Mouse (Mus musculus): ENCODE measurements around the gene Fam192a. TPM values are rescaled to one million over a fixed set of nuclear protein-coding genes. Genes with fewer than 3 reads are reported as not detected.

The Fam192a gene
- total and polyA plus RNA-seq, 2 experiments from 2014 or later: 44.5 to 79.9 TPM

DNA sequence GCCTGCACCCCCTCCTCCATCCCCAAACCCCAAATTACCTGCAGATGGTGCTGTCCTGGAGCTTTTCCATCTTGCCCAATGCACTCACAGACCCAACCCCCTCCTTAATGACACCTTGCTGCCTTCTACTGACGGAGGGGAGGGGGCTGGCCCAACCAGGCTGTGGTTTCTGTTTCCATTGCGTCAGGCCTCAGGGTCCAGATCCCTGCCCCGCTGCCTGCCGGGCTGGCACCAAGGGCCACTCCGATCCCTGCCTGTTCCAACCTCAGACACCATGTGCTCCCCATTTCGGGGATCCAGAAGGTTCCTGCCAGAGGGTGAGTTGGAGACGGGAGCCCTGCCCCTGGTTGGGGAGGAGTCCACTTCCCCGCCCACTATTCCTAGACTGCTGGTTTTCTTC lies 57.8 kb downstream of the Fam192a start:
- Histone ChIP-seq H3K36me3 (ENCODE audit: insufficient read depth) (no peaks in the 10 kb centered on the region; the same call in 1 of the 2 replicates), H3K9me3 (ENCODE audit: low read length) (no peaks in the 10 kb centered on the region), H3K27ac (ENCODE audit: low read depth, low read length) (no peak overlapping the region), H3K9ac (no peak overlapping the region), H3K27me3 (ENCODE audit: insufficient read depth, low read length) (no peaks in the 10 kb centered on the region), H3K4me2 (ENCODE audit: low read depth) (no peak overlapping the region), H3K4me1 (ENCODE audit: insufficient read depth) (no peaks in the 10 kb centered on the region), H3K4me3 (ENCODE audit: low read depth, low read length) (no peak overlapping the region)
- no peak for TF ChIP-seq CTCF (IDR thresholded peaks at IDR 0.05; ENCODE audit: low read depth)
- no peak for ATAC-seq
- no peak for DNase-seq
- WGBS: 81% methylated on average over 8 of the region's 8 CpGs

DNA sequence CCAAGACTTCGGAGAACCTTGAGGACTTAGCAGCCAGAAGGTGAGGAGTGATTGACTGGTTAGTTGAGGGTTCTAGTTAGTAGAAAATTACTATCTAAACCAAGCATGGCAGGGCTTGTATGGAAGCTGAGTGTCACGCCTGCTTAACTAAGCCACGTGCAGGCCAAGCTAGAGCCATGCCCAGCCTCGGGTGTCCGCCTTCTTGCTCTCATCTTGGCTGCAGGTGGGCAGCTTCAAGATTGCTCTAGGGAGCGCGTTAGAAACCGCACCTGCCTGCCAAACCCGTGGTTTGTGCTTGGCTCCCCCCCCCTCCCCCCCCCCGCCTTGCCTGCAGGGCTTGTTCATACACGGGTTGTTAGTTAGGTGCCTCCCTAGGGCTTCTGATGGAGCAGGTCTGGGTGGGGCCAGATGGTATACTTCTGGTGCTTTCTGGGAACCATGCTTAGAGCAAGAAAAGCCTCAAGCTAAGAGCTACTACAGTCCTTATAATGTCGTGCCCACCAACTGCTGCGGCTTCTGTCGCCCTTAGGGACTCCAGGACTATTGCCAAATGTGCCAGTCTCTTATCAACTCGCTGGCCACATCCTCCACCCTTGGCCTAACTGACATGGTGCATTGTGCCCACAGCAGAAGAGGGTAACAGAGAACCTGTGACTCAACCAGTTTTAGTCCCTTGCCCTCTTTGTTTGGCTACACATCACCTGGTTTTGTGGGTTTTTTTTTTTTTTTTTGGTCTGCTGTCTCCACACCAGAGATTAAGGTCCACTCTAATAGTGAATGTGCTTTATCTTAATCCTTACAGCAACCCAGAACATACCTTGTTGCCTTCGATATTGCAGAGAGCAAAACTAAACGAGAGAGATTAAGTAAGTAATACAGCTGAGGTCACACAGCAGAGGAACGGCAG lies 60.7 kb downstream of the Fam192a start:
- 0 out of 2 replicates have a peak, but pooled peaks have one; percentile 19 for ATAC-seq
- TF ChIP-seq CTCF (IDR thresholded peaks at IDR 0.05; ENCODE audit: low read depth): no peak
- no peaks in the 10 kb centered on the region for H3K36me3 ChIP-seq (ENCODE audit: insufficient read depth)

DNA sequence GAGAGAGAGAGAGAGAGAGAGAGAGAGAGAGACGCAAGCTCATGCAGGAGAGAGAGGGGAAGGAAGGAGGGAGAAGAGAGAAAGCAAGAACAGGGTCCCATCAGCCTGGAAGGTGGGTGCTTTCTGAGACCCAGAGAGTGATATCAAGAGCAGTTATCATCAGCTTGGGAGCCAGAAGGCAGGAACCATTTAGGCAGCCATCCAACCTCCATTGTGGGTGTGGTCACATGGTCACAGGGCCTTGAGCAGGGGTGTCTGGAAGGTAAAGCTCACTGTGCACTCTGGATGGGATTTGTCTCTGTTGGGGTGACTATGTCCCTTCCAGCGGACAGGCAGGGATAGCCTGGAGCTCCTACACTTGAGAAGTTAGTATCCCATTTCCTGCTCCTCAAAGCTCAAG lies 61.8 kb downstream of the Fam192a start:
- ATAC-seq (no peak), DNase-seq (no peak)
- H3K27me3 ChIP-seq (ENCODE audit: insufficient read depth, low read length): no peaks in the 10 kb centered on the region
- H3K36me3 ChIP-seq (ENCODE audit: insufficient read depth): no peaks in the 10 kb centered on the region
- H3K27ac ChIP-seq (ENCODE audit: low read depth, low read length): no peak overlapping the region
- H3K9me3 ChIP-seq (ENCODE audit: low read length): no peaks in the 10 kb centered on the region
- peaks cover 6% of the 10 kb centered on the region; the same call in 1 of the 2 replicates for H3K4me1 ChIP-seq (ENCODE audit: insufficient read depth)
- TF ChIP-seq CTCF (IDR thresholded peaks at IDR 0.05; ENCODE audit: low read depth): no peak
- 96% methylated on average over 2 of the region's 2 CpGs for WGBS
- no peak overlapping the region for H3K4me2 ChIP-seq (ENCODE audit: low read depth)
- H3K9ac ChIP-seq: no peak overlapping the region
- H3K4me3 ChIP-seq (ENCODE audit: low read depth, low read length): no peak overlapping the region

More for the DNA sequence above, 60.7 kb downstream of the Fam192a start:
- 63% methylated on average over 18 of the region's 18 CpGs for WGBS
- Histone ChIP-seq H3K27ac (ENCODE audit: low read depth, low read length) (no peak overlapping the region), H3K27me3 (ENCODE audit: insufficient read depth, low read length) (no peaks in the 10 kb centered on the region), H3K4me3 (ENCODE audit: low read depth, low read length) (no peak overlapping the region), H3K4me1 (ENCODE audit: insufficient read depth) (no peaks in the 10 kb centered on the region), H3K9ac (no peak overlapping the region), H3K9me3 (ENCODE audit: low read length) (no peaks in the 10 kb centered on the region), H3K4me2 (ENCODE audit: low read depth) (no peak overlapping the region)
- DNase-seq: no peak

DNA sequence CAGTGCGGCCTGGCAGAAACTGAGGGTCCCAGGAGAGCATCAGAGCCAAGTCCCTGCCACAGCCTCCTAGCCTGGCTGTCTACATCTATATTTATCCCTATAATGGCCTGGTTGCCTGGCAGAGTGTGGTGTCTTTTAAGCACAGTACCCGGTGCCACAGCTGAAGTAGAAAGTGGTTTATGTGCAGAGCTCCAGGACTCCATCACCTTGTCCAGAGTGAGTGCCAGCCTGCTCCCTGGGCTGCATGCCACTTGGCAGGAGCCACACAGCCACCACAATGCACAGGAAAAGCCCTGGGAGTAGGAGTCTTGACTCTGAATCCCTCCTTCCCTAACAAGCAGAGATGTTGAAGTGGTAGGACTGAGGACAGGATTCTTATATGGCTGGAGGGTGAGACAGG lies 64.3 kb downstream of the Fam192a start:
- Histone ChIP-seq H3K36me3 (ENCODE audit: insufficient read depth) (no peaks in the 10 kb centered on the region), H3K9ac (no peak overlapping the region), H3K4me1 (ENCODE audit: insufficient read depth) (peaks cover 6% of the 10 kb centered on the region; the same call in 1 of the 2 replicates), H3K27me3 (ENCODE audit: insufficient read depth, low read length) (no peaks in the 10 kb centered on the region), H3K9me3 (ENCODE audit: low read length) (no peaks in the 10 kb centered on the region), H3K27ac (ENCODE audit: low read depth, low read length) (no peak overlapping the region), H3K4me3 (ENCODE audit: low read depth, low read length) (no peak overlapping the region), H3K4me2 (ENCODE audit: low read depth) (no peak overlapping the region)
- no peak for ATAC-seq
- TF ChIP-seq CTCF (IDR thresholded peaks at IDR 0.05; ENCODE audit: low read depth): no peak
- 45% methylated on average over 2 of the region's 2 CpGs for WGBS
- peak; percentile 27 for DNase-seq

DNA sequence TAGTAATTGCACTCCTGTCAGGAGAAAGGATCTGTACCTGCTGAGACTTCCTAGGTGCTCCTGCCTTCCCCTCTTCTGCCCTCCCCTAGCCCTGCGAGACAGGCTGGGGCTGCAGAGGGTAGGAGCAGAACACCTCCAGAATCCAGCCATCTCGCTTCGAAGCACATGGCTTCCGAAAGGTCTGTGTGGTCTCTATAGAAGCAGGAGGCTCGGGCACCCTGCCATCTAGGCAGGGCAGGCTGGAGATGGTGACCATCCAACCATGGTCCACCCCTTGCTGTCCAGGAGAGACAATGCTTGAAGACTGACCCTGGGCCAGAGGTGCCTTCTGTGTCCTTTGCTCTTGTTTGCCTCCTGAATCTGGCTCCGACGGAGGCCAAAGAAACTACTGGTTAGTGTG lies 66.2 kb downstream of the Fam192a start:
- TF ChIP-seq CTCF (IDR thresholded peaks at IDR 0.05; ENCODE audit: low read depth): no peak
- whole genome bisulfite sequencing: 64% methylated on average over 7 of the region's 7 CpGs
- Histone ChIP-seq H3K4me3 (ENCODE audit: low read depth, low read length) (no peak overlapping the region), H3K36me3 (ENCODE audit: insufficient read depth) (no peaks in the 10 kb centered on the region), H3K9me3 (ENCODE audit: low read length) (no peaks in the 10 kb centered on the region), H3K9ac (peak overlapping the region; percentile 28; the same call in 1 of the 2 replicates), H3K4me2 (ENCODE audit: low read depth) (no peak overlapping the region), H3K27me3 (ENCODE audit: insufficient read depth, low read length) (no peaks in the 10 kb centered on the region), H3K27ac (ENCODE audit: low read depth, low read length) (no peak overlapping the region), H3K4me1 (ENCODE audit: insufficient read depth) (peaks cover 6% of the 10 kb centered on the region; the same call in 1 of the 2 replicates)
- ATAC-seq: no peak
- no peak for DNase-seq

DNA sequence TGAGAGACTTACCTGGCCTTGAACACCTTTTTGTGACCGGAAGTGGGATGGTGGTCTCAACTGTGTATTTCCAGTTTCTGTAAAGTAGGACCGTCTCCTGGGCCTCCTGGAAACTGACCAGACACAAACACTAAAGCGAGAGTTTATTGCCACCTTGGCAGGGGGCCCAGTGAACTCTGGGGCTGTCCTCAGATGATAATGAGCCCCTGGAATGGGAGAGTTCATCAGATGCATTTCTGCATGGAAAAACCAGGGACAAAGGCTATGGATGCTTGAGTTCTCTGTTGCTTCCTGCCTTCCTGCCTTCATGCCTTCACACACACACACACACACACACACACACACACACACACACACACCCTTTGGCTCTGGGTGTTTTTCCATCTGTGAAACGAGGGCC lies 67.2 kb downstream of the Fam192a start:
- no peak for TF ChIP-seq CTCF (IDR thresholded peaks at IDR 0.05; ENCODE audit: low read depth)
- Histone ChIP-seq H3K36me3 (ENCODE audit: insufficient read depth) (no peaks in the 10 kb centered on the region), H3K9me3 (ENCODE audit: low read length) (no peaks in the 10 kb centered on the region), H3K27ac (ENCODE audit: low read depth, low read length) (no peak overlapping the region), H3K4me1 (ENCODE audit: insufficient read depth) (peaks cover 6% of the 10 kb centered on the region; the same call in 1 of the 2 replicates), H3K27me3 (ENCODE audit: insufficient read depth, low read length) (no peaks in the 10 kb centered on the region), H3K4me3 (ENCODE audit: low read depth, low read length) (no peak overlapping the region), H3K9ac (no peak overlapping the region), H3K4me2 (ENCODE audit: low read depth) (peak overlapping the region; percentile 92; the same call in 1 of the 2 replicates)
- DNase-seq: no peak
- no peak for ATAC-seq
- WGBS: 28% methylated on average over 4 of the region's 4 CpGs

All from forebrain, postnatal 0 days (tissue).